Mouse (Mus musculus) CD4-positive naive resting alpha-beta T cell, adult 76 days (primary cell): Measurements from ENCODE around the gene Sftpa1. TPM values are rescaled to one million over a fixed set of nuclear protein-coding genes. Genes with fewer than 3 reads are reported as not detected.

Source experiments
- total RNA-seq: library from RNA; stranded (reverse); gene quantifications from one replicate; pipeline ENCODE4 v1.2.4, GENCODE M21; 2023

Sftpa1 gene
- not detected for total RNA-seq

DNA sequence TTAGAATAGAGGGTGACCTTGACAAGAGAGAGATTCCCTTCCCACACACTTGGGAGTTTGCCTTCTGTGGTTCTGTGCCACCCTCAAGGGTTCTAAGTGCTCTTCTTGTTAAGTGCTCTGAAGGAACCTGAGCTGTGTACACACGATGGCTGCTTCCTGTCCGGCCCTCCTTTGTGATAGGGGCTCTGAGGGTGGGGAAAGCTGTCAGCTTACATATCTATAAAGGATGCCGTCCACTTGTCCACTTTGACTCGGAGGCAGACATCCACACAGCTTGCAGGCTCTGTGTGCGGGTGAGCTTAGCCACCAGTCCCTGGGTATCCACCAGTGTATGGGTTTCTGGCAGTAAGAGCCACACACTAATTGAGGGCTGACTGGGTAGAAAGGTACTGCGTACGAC lies at the start of gene Sftpa1:
Sftpa1 (plus strand) TSS at position 243 of the 400 bp plus-strand sequence.

DNA sequence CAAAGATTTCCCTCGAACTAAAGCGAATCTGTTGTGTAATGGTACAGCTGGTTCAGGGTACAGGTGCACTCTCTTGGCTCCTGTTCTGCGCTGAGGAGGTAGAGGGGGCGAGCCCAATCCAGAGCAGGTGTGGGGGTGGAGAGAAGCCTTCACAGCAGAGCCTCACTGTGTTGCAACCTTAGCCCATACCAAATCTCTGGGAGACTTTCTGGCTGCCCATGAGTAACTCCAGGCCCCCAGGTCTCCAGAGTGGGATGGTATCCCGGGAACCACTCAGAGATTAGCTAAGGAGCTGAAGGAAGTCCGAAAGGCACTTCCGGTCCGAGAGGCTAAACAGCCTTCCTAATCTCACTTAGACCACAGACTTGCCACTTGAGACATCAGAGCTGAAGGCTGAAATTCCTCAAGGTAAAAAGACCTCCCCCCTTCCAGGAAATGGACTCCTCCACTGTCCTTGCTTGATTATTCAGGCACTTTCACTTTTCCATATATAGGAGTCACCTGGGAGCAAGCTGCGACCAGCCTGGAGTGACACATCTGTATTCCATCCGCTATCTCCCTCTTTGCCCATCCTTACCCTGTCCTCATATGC lies 26.6 kb upstream of the Sftpa1 start, which contains the start of gene Mat1a:
Mat1a (plus strand) TSS at position 183 of the 592 bp plus-strand sequence.

DNA sequence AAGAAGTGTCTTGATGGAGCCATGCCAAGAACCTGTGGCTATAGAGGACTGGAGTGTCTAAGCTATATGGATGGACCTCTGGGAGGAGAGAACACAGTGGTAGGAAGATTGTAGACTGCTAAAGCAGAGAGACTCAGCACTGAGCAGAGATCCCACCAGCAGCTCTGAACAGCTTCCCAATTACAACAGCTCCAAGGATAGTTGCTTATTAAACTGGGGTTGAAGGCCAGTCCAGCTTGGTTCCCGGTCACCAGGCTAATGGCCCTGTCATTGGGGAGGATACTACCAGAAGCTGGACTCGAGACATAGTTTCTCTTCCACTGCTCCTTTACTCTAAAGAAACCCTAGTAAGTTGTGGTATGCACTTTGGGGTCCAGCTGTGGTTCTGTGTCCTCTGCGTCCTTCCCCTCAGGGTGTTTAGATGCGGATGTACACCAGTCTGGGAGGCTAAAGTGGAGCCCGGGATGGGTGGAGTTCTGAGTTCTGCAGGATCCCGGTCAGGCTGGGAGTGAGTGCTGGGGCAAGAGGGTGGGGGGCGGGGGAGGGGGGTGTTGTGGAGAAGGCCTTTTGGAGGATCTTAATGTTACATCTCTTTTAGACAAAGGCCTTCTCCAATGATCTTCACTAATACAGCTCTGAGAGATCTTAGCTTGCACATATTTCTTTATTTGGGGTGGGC lies 19.8 kb downstream of the Sftpa1 start, which contains the start of gene Mbl1:
Mbl1 (plus strand) TSS at position 239 of the 679 bp plus-strand sequence.

GRCm38 (mm10) chr14:41185059-41185821 lies 53.7 kb downstream of the Sftpa1 start, which contains the start of gene Sftpd:
Gene Sftpd, minus strand, starts transcription at chr14:41185149.

Other genes with a start within 250 kb of the Sftpa1 start
- 11.1 TPM for gene Sh2d4b, start 238.5 kb upstream of the Sftpa1 start, total RNA-seq
- gene Tspan14, start 165.0 kb upstream of the Sftpa1 start, total RNA-seq = 115 TPM
- gene Fam213a, start 118.0 kb upstream of the Sftpa1 start, total RNA-seq = 11.5 TPM
- not detected for gene Dydc2, start 62.6 kb upstream of the Sftpa1 start, total RNA-seq
- gene Dydc1, start 58.9 kb upstream of the Sftpa1 start, total RNA-seq = not detected
- gene Mat1a, start 26.7 kb upstream of the Sftpa1 start, total RNA-seq = not detected
- not detected for gene Mbl1, start 19.7 kb downstream of the Sftpa1 start, total RNA-seq
- not detected for gene Sftpd, start 53.4 kb downstream of the Sftpa1 start, total RNA-seq
- gene Gm2832, start 147.0 kb downstream of the Sftpa1 start, total RNA-seq = not detected
- not detected for gene Gm5798, start 216.8 kb downstream of the Sftpa1 start, total RNA-seq